Mouse (Mus musculus) intestine, postnatal 0 days (tissue): Measurements from ENCODE around the gene Srd5a1. TPM values are rescaled to one million over a fixed set of nuclear protein-coding genes. Genes with fewer than 3 reads are reported as not detected.

ENCODE experiments used
- ATAC-seq: fragments of 200-750 bp; cut with Nextera tagmentation; 2 replicates; pipeline ENCODE4 v1.8.0; 2017; ENCODE audit warnings: mild to moderate bottlenecking, moderate TSS enrichment, moderate library complexity
- H3K27ac ChIP-seq: fragments of 300-500 bp; sonication (generic); 2 replicates; pipeline ENCODE4 v1.5.1; 2014; ENCODE audit warnings: mild to moderate bottlenecking, low read depth, low read length, moderate library complexity
- H3K27me3 ChIP-seq: fragments of 300-500 bp; sonication (generic); replicated peaks from 2 replicates; pipeline ENCODE4 v1.6.1; 2014; ENCODE audit warnings: low read length, mixed read lengths; ENCODE audit not compliant: control insufficient read depth, insufficient read depth
- H3K36me3 ChIP-seq: fragments of 300-500 bp; sonication (generic); 2 replicates; pipeline ENCODE4 v1.6.1; 2014; ENCODE audit warnings: mild to moderate bottlenecking, moderate library complexity; ENCODE audit not compliant: control insufficient read depth, insufficient read depth
- H3K4me1 ChIP-seq: fragments of 300-500 bp; sonication (generic); replicated peaks from 2 replicates; pipeline ENCODE4 v1.6.1; 2014; ENCODE audit warnings: antibody characterized with exemption, low read length, mixed read lengths; ENCODE audit not compliant: control insufficient read depth, insufficient read depth
- H3K4me2 ChIP-seq: fragments of 300-500 bp; sonication (generic); replicated peaks from 2 replicates; pipeline ENCODE4 v1.6.1; 2014; ENCODE audit warnings: low read depth, mild to moderate bottlenecking, moderate library complexity
- H3K4me3 ChIP-seq: fragments of 300-500 bp; sonication (generic); 2 replicates; pipeline ENCODE4 v1.5.1; 2014; ENCODE audit warnings: low read depth, low read length
- H3K9ac ChIP-seq: fragments of 300-500 bp; sonication (generic); 2 replicates; pipeline ENCODE4 v1.6.1; 2014; ENCODE audit warnings: mild to moderate bottlenecking, low read depth, low read length
- H3K9me3 ChIP-seq: fragments of 300-500 bp; sonication (generic); 2 replicates; pipeline ENCODE4 v1.6.1; 2016; ENCODE audit warnings: mixed run types; ENCODE audit not compliant: control insufficient read depth
- CTCF ChIP-seq: sonication (generic); IDR thresholded peaks from 2 replicates; pipeline ENCODE4 v1.5.1; 2016; ENCODE audit warnings: low read depth, mild to moderate bottlenecking, control low read depth, antibody characterized with exemption, moderate library complexity
- WGBS: fragments of 180-500 bp; shearing (Covaris S2); extraction: QIAGEN DNeasy Blood & Tissue Kit; methylation state at CpG from one replicate; pipeline ENCODE4 v1.1.7; 2014; 5-methylcytosine and 5-hydroxymethylcytosine counted together
- polyA plus RNA-seq: library from polyadenylated mRNA; unstranded; fragments of >200 nt; fragmentation: Nextera tagmentation; extraction: Ambion mirVana; gene quantifications from 2 replicates; pipeline ENCODE4 v1.2.1, GENCODE M21; 2015

Srd5a1 gene
- polyA plus RNA-seq, 1 experiment from 2014 or later: 8.6 TPM

- peak; percentile 85 for ATAC-seq
- peak overlapping the region; percentile 1; the same call in 1 of the 2 replicates for H3K4me3 ChIP-seq
- no peak overlapping the region for H3K9ac ChIP-seq
- H3K4me2 ChIP-seq: peak overlapping the region; percentile 53
- 26% methylated on average over 3 of the region's 3 CpGs for WGBS
- no peak for TF ChIP-seq CTCF
- H3K36me3 ChIP-seq: no peaks in the 10 kb centered on the region
- H3K27ac ChIP-seq: peak overlapping the region; percentile 50; the same call in 1 of the 2 replicates
- H3K4me1 ChIP-seq: 0 out of 2 replicates have a peak, but pooled peaks cover 5% of the 10 kb centered on the region
- peaks cover 3% of the 10 kb centered on the region; the same call in 1 of the 2 replicates for H3K27me3 ChIP-seq
- no peaks in the 10 kb centered on the region for H3K9me3 ChIP-seq
These were observed 47.3 kb downstream of the Srd5a1 start for GRCm38 (mm10) chr13:69563905-69564304.

- Histone ChIP-seq H3K9ac (no peak overlapping the region), H3K27ac (no peak overlapping the region), H3K4me1 (0 out of 2 replicates have a peak, but pooled peaks cover 5% of the 10 kb centered on the region), H3K4me2 (peak overlapping the region; percentile 53), H3K4me3 (peak overlapping the region; percentile 1; the same call in 1 of the 2 replicates), H3K9me3 (no peaks in the 10 kb centered on the region), H3K36me3 (no peaks in the 10 kb centered on the region), H3K27me3 (peaks cover 1% of the 10 kb centered on the region; the same call in 1 of the 2 replicates)
- WGBS: 42% methylated on average over 12 of the region's 12 CpGs
- ATAC-seq: peak; percentile 74
- TF ChIP-seq CTCF: no peak
These were observed 48.3 kb downstream of the Srd5a1 start for GRCm38 (mm10) chr13:69562654-69563574.

- Histone ChIP-seq H3K27ac (no peak overlapping the region), H3K4me2 (no peak overlapping the region), H3K4me3 (no peak overlapping the region), H3K9ac (no peak overlapping the region), H3K4me1 (0 out of 2 replicates have a peak, but pooled peaks cover 5% of the 10 kb centered on the region), H3K36me3 (no peaks in the 10 kb centered on the region), H3K9me3 (no peaks in the 10 kb centered on the region), H3K27me3 (peaks cover 9% of the 10 kb centered on the region; the same call in 1 of the 2 replicates)
- WGBS: 86% methylated on average over 9 of the region's 9 CpGs
- ATAC-seq: no peak
- TF ChIP-seq CTCF: no peak
These were observed 49.2 kb downstream of the Srd5a1 start for GRCm38 (mm10) chr13:69562004-69562403.

- no peaks in the 10 kb centered on the region for H3K9me3 ChIP-seq
- ATAC-seq: no peak
- H3K4me3 ChIP-seq: no peak overlapping the region
- WGBS: 53% methylated on average over 13 of the region's 13 CpGs
- peaks cover 9% of the 10 kb centered on the region; the same call in 1 of the 2 replicates for H3K27me3 ChIP-seq
- H3K36me3 ChIP-seq: no peaks in the 10 kb centered on the region
- no peak overlapping the region for H3K9ac ChIP-seq
- TF ChIP-seq CTCF: no peak
- H3K4me1 ChIP-seq: 0 out of 2 replicates have a peak, but pooled peaks cover 5% of the 10 kb centered on the region
- no peak overlapping the region for H3K4me2 ChIP-seq
- H3K27ac ChIP-seq: no peak overlapping the region
These were observed 51.8 kb downstream of the Srd5a1 start for GRCm38 (mm10) chr13:69559291-69559961.

GRCm38 (mm10) chr13:69558098-69558660, 53.1 kb downstream of the Srd5a1 start:
- H3K27ac ChIP-seq: no peak overlapping the region
- WGBS: 76% methylated on average over 6 of the region's 6 CpGs
- peaks cover 9% of the 10 kb centered on the region; the same call in 1 of the 2 replicates for H3K27me3 ChIP-seq
- no peak for ATAC-seq
- no peak overlapping the region for H3K4me3 ChIP-seq
- H3K9me3 ChIP-seq: no peaks in the 10 kb centered on the region
- no peaks in the 10 kb centered on the region for H3K4me1 ChIP-seq
- H3K9ac ChIP-seq: no peak overlapping the region
- no peak for TF ChIP-seq CTCF
- H3K36me3 ChIP-seq: no peaks in the 10 kb centered on the region
- no peak overlapping the region for H3K4me2 ChIP-seq

GRCm38 (mm10) chr13:69556728-69557127, 54.5 kb downstream of the Srd5a1 start:
- no peaks in the 10 kb centered on the region for H3K9me3 ChIP-seq
- ATAC-seq: no peak
- no peak overlapping the region for H3K27ac ChIP-seq
- peaks cover 17% of the 10 kb centered on the region for H3K27me3 ChIP-seq
- no peak overlapping the region for H3K4me3 ChIP-seq
- H3K36me3 ChIP-seq: no peaks in the 10 kb centered on the region
- H3K9ac ChIP-seq: no peak overlapping the region
- H3K4me1 ChIP-seq: no peaks in the 10 kb centered on the region
- no peak overlapping the region for H3K4me2 ChIP-seq
- no peak for TF ChIP-seq CTCF
